21 mouse cellular contexts compared by ENCODE assay signal in genomic region chr5:105833923-105834322, GRCm38 (mm10).
"Had no signal": no experiment of that assay in that cellular context is flagged by ENCODE, and none has a peak within 500 bp of the region (broad histone marks: within the 10 kb centered on the region; RNA-seq: fewer than 3 reads in every experiment).

No protein-coding gene starts in this region.

- H3K4me1 ChIP-seq: midbrain, embryonic 12.5 days; midbrain, embryonic 15.5 days; neural tube, embryonic 15.5 days had no signal

- H3K4me2 ChIP-seq: lung, embryonic 15.5 days; midbrain, embryonic 12.5 days; midbrain, embryonic 15.5 days; neural tube, embryonic 12.5 days; neural tube, embryonic 15.5 days had no signal

- H3K36me3 ChIP-seq: lung, embryonic 15.5 days; midbrain, embryonic 12.5 days; midbrain, embryonic 15.5 days; neural tube, embryonic 12.5 days; neural tube, embryonic 15.5 days had no signal

- H3K4me3 ChIP-seq: left cerebral cortex, adult 2 months; lung, embryonic 15.5 days; midbrain, embryonic 12.5 days; midbrain, embryonic 15.5 days; neural tube, embryonic 12.5 days; neural tube, embryonic 15.5 days had no signal

- H3K27ac ChIP-seq: left cerebral cortex, adult 2 months; liver, embryonic 14.5 days; lung, embryonic 15.5 days; midbrain, embryonic 12.5 days; midbrain, embryonic 15.5 days; neural tube, embryonic 12.5 days; neural tube, embryonic 15.5 days; stomach, postnatal 0 days had no signal

- H3K9me3 ChIP-seq: lung, embryonic 15.5 days; midbrain, embryonic 12.5 days; midbrain, embryonic 15.5 days; neural tube, embryonic 12.5 days; neural tube, embryonic 15.5 days had no signal

- H3K27me3 ChIP-seq: lung, embryonic 15.5 days; midbrain, embryonic 12.5 days; midbrain, embryonic 15.5 days; neural tube, embryonic 12.5 days; neural tube, embryonic 15.5 days had no signal

- H3K9ac ChIP-seq: liver, embryonic 14.5 days; lung, embryonic 15.5 days; midbrain, embryonic 12.5 days; midbrain, embryonic 15.5 days; neural tube, embryonic 12.5 days; neural tube, embryonic 15.5 days had no signal

- ATAC-seq: midbrain, embryonic 15.5 days had no signal

- DNase-seq: kidney, adult 11 months; kidney, postnatal 10 days; kidney, postnatal 36 days; layer of hippocampus, postnatal 36 days; lung, adult 18-20 months; lung, postnatal 10 days; lung, postnatal 36 days; right cerebral cortex, adult 18-20 months; right cerebral cortex, postnatal 14 days; right cerebral cortex, postnatal 4 days; thymus, adult 2 months; thymus, postnatal 14 days; thymus, postnatal 4 days had no signal
